Mouse (Mus musculus) heart, adult 2 months (tissue): ENCODE measurements around the gene Rev1.
"Not testable (repeated sequence)": the region's sequence is repeated elsewhere in the genome, so short reads cannot be mapped to it uniquely, and the experiment has no call there.

Source experiments
- CTCF ChIP-seq: fragments of 200-600 bp; IDR thresholded peaks from 2 replicates; pipeline ENCODE4 v1.8.1; 2022; ENCODE audit warnings: antibody characterized with exemption, mild to moderate bottlenecking, moderate library complexity
- EP300 ChIP-seq: fragments of 200-500 bp; IDR thresholded peaks from 2 replicates; pipeline ENCODE4 v1.6.1; 2011; ENCODE audit warnings: low read depth, low read length, control low read depth; ENCODE audit not compliant: insufficient read depth

- TF ChIP-seq CTCF, EP300: not testable (repeated sequence)
Measured at GRCm38 (mm10) chr1:38062156-38062555, 67.4 kb downstream of the Rev1 start.
